Mouse (Mus musculus) spleen, adult 2 months (tissue): Measurements from ENCODE around the gene Magi1. TPM values are rescaled to one million over a fixed set of nuclear protein-coding genes. Genes with fewer than 3 reads are reported as not detected.

Source experiments
- DNase-seq, 2 experiments: peaks; one replicate each; pipeline versions ENCODE4 v3.0.0 to v3.0.0-alpha.2; 2012 to 2021; ENCODE audit warnings: low spot score in 2 of 2, low read depth in 1 of 2
- H3K27ac ChIP-seq: fragments of 200-500 bp; 2 replicates; pipeline ENCODE4 v1.5.1; 2012; ENCODE audit warnings: low read length, inconsistent platforms; ENCODE audit not compliant: insufficient read depth
- H3K27me3 ChIP-seq: fragments of 200-500 bp; 2 replicates; pipeline ENCODE4 v1.6.1; 2012; ENCODE audit warnings: mild to moderate bottlenecking, moderate library complexity, low read length, inconsistent platforms; ENCODE audit not compliant: control insufficient read depth, insufficient read depth
- H3K36me3 ChIP-seq: fragments of 200-500 bp; 2 replicates; pipeline ENCODE4 v1.6.1; 2012; ENCODE audit warnings: mild to moderate bottlenecking, low read length, inconsistent platforms; ENCODE audit not compliant: control insufficient read depth, insufficient read depth
- H3K4me1 ChIP-seq: fragments of 200-500 bp; 2 replicates; pipeline ENCODE4 v1.6.1; 2011; ENCODE audit warnings: inconsistent platforms; ENCODE audit not compliant: control insufficient read depth, insufficient read depth, insufficient read length
- H3K4me3 ChIP-seq: fragments of 200-500 bp; 2 replicates; pipeline ENCODE4 v1.5.1; 2011; ENCODE audit warnings: mild to moderate bottlenecking, inconsistent platforms; ENCODE audit not compliant: insufficient read depth, insufficient read length; ENCODE audit errors: extremely low read depth
- CTCF ChIP-seq: fragments of 200-500 bp; IDR thresholded peaks from 2 replicates; pipeline ENCODE4 v1.5.1; 2011; ENCODE audit warnings: mild to moderate bottlenecking, inconsistent platforms; ENCODE audit not compliant: insufficient read depth, insufficient read length, insufficient replicate concordance; ENCODE audit errors: extremely low read depth
- POLR2A ChIP-seq: fragments of 200-500 bp; IDR thresholded peaks from 2 replicates; pipeline ENCODE4 v1.6.1; 2011; ENCODE audit warnings: low read depth, low read length, inconsistent platforms
- WGBS: fragments of 180-500 bp; shearing (Covaris S2); methylation state at CpG from one replicate; pipeline ENCODE4 v1.1.7; 2018; 5-methylcytosine and 5-hydroxymethylcytosine counted together
- polyA plus RNA-seq: library from polyadenylated mRNA; depleted of rRNA; stranded (reverse); fragments of >200 nt; gene quantifications from 2 replicates; pipeline ENCODE4 v1.2.3, GENCODE M21; 2012

Magi1 gene
- polyA plus RNA-seq, 1 experiment, result 1.6 TPM

- TF ChIP-seq CTCF (no peak), POLR2A (no peak)
- H3K4me1 ChIP-seq, result no peaks in the 10 kb centered on the region
- no peaks in the 10 kb centered on the region for H3K36me3 ChIP-seq
- DNase-seq, result no peak
- no peak overlapping the region for H3K27ac ChIP-seq
- 33% methylated on average over 3 of the region's 3 CpGs for WGBS
- no peaks in the 10 kb centered on the region for H3K27me3 ChIP-seq
- no peak overlapping the region for H3K4me3 ChIP-seq
Observed at GRCm38 (mm10) chr6:94300562-94300961, 16.8 kb upstream of the Magi1 start.

GRCm38 (mm10) chr6:94287387-94287786 lies 3.7 kb upstream of the Magi1 start:
- no peaks in the 10 kb centered on the region for H3K36me3 ChIP-seq
- no peak for TF ChIP-seq CTCF
- no peak for TF ChIP-seq POLR2A
- peaks cover 4% of the 10 kb centered on the region; the same call in 1 of the 2 replicates for H3K4me1 ChIP-seq
- peaks cover 17% of the 10 kb centered on the region for H3K27me3 ChIP-seq
- H3K4me3 ChIP-seq, result no peak overlapping the region
- H3K27ac ChIP-seq, result no peak overlapping the region
- DNase-seq, result no peak

GRCm38 (mm10) chr6:94286555-94286954 lies 2.8 kb upstream of the Magi1 start:
- H3K4me1 ChIP-seq, result peaks cover 4% of the 10 kb centered on the region; the same call in 1 of the 2 replicates
- H3K4me3 ChIP-seq, result no peak overlapping the region
- TF ChIP-seq CTCF (no peak), POLR2A (no peak)
- H3K36me3 ChIP-seq, result no peaks in the 10 kb centered on the region
- whole genome bisulfite sequencing, result 85% methylated on average over 2 of the region's 2 CpGs
- H3K27me3 ChIP-seq, result peaks cover 17% of the 10 kb centered on the region
- H3K27ac ChIP-seq, result no peak overlapping the region
- no peak for DNase-seq

GRCm38 (mm10) chr6:94284089-94284825 lies 540 bp upstream of the Magi1 start:
- H3K4me1 ChIP-seq, result peaks cover 4% of the 10 kb centered on the region; the same call in 1 of the 2 replicates
- peak overlapping the region; percentile 42 for H3K4me3 ChIP-seq
- DNase-seq, result no peak
- 0 out of 2 replicates have a peak overlapping the region, but pooled peaks have one; percentile 1 for H3K27ac ChIP-seq
- 2% methylated on average over 44 of the region's 44 CpGs for WGBS
- H3K36me3 ChIP-seq, result no peaks in the 10 kb centered on the region
- TF ChIP-seq CTCF, result no peak
- TF ChIP-seq POLR2A, result no peak
- peaks cover 17% of the 10 kb centered on the region for H3K27me3 ChIP-seq

GRCm38 (mm10) chr6:94282301-94283241 lies 1.1 kb downstream of the Magi1 start:
- H3K27me3 ChIP-seq, result peaks cover 17% of the 10 kb centered on the region
- H3K4me1 ChIP-seq, result peaks cover 4% of the 10 kb centered on the region; the same call in 1 of the 2 replicates
- no peaks in the 10 kb centered on the region for H3K36me3 ChIP-seq
- DNase-seq, result no peak
- peak overlapping the region; percentile 55 for H3K4me3 ChIP-seq
- no peak for TF ChIP-seq POLR2A
- TF ChIP-seq CTCF, result no peak
- H3K27ac ChIP-seq, result peak overlapping the region; percentile 62
- 4% methylated on average over 55 of the region's 55 CpGs for WGBS

- no peak for DNase-seq
- no peaks in the 10 kb centered on the region for H3K36me3 ChIP-seq
- 37% methylated on average over 17 of the region's 17 CpGs for WGBS
- no peak overlapping the region for H3K4me3 ChIP-seq
- TF ChIP-seq CTCF, result no peak
- no peak for TF ChIP-seq POLR2A
- H3K27ac ChIP-seq, result no peak overlapping the region
- H3K27me3 ChIP-seq, result peaks cover 17% of the 10 kb centered on the region
- H3K4me1 ChIP-seq, result peaks cover 4% of the 10 kb centered on the region; the same call in 1 of the 2 replicates
Observed at GRCm38 (mm10) chr6:94281606-94282280, 2.0 kb downstream of the Magi1 start.
